Mouse (Mus musculus) cortical plate, adult 2 months (tissue): ENCODE results near the gene Crisp4.

Source experiments
- CTCF ChIP-seq: fragments of 200-500 bp; IDR thresholded peaks from 2 replicates; pipeline ENCODE4 v1.5.1; 2011; ENCODE audit warnings: mild to moderate bottlenecking, control low read depth, low read length; ENCODE audit not compliant: insufficient read depth; ENCODE audit errors: extremely low read depth
- POLR2A ChIP-seq: fragments of 200-500 bp; IDR thresholded peaks from 2 replicates; pipeline ENCODE4 v1.6.1; 2011; ENCODE audit warnings: mild to moderate bottlenecking, low read length, control low read depth; ENCODE audit not compliant: insufficient read depth; ENCODE audit errors: extremely low read depth

DNA sequence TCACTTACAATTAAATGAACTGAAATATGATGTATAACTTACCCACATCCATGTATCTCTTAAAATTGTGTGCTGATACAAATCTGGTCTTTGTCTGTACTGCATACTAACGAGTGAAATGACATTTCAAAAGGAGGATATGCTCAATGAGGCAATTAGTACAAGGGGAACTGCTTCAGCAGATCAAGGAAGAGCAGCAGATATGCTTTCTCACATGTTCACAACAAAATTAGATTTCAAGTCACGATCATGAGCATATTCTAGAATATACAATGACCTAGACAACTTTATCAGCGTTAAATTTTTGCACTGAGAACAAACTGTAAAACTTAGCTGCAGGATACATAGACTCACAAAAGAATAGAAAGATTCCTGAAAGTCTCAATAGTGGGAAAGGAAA, at the start of gene Crisp4:
- no peak for TF ChIP-seq CTCF
- no peak for TF ChIP-seq POLR2A
